12 mouse cellular contexts compared by ENCODE assay signal in the genomic region with DNA sequence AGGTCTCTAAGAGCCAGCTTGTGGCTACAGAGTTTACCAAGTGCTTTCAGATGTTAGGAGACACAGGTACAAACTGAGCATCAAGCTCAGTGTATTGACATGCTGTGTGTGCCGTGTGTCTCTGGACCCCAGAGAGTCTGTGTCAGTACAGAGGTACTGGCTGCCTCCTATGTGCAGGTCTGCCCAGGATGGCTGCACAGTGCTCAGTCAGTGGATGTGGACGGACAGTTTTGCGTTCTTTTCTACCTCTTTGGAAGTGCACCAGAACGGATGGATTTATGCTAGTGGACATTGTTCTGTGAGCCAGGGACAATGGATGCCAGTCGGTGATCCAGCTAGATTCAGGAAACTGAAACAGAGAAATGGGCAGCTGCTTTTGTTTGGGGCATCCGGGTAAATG.
"Had no signal": no experiment of that assay in that cellular context is flagged by ENCODE, and none has a peak within 500 bp of the region (broad histone marks: within the 10 kb centered on the region; RNA-seq: fewer than 3 reads in every experiment).

No protein-coding gene starts in this region.

- DNase-seq: kidney, adult 11 months; kidney, adult 9 months; kidney, postnatal 36 days; lung, embryonic 14.5 days; lung, postnatal 14 days; midbrain, embryonic 14.5 days; thymus, postnatal 4 days had no signal

- H3K4me3 ChIP-seq: limb, embryonic 15.5 days; liver, embryonic 12.5 days had no signal

- H3K27ac ChIP-seq: kidney, postnatal 0 days; limb, embryonic 15.5 days; liver, embryonic 12.5 days; macrophage; stomach, postnatal 0 days had no signal
